Mouse (Mus musculus) intestine, embryonic 16.5 days (tissue): ENCODE results near the gene Serpine2. TPM values are rescaled to one million over a fixed set of nuclear protein-coding genes. Genes with fewer than 3 reads are reported as not detected.
A peak's percentile ranks its signal among the peaks of the same experiment; 100 is the strongest.

Source experiments
- ATAC-seq: fragments of 200-750 bp; cut with Nextera tagmentation; 2 replicates; pipeline ENCODE4 v1.8.0; 2017; ENCODE audit warnings: moderate TSS enrichment, moderate library complexity
- H3K27ac ChIP-seq: fragments of 300-500 bp; sonication (generic); 2 replicates; pipeline ENCODE4 v1.5.1; 2014; ENCODE audit warnings: mild to moderate bottlenecking, low read length
- H3K27me3 ChIP-seq: fragments of 300-500 bp; sonication (generic); replicated peaks from 2 replicates; pipeline ENCODE4 v1.6.1; 2014; ENCODE audit warnings: low read length, control low read depth, mixed read lengths; ENCODE audit not compliant: control insufficient read depth, insufficient read depth
- H3K36me3 ChIP-seq: fragments of 300-500 bp; sonication (generic); 2 replicates; pipeline ENCODE4 v1.6.1; 2014; ENCODE audit warnings: low read length, control low read depth; ENCODE audit not compliant: control insufficient read depth, insufficient read depth
- H3K4me1 ChIP-seq: fragments of 300-500 bp; sonication (generic); 2 replicates; pipeline ENCODE4 v1.6.1; 2014; ENCODE audit warnings: low read length, control low read depth, mixed read lengths; ENCODE audit not compliant: control insufficient read depth, insufficient read depth
- H3K4me2 ChIP-seq: fragments of 300-500 bp; sonication (generic); 2 replicates; pipeline ENCODE4 v1.6.1; 2014; ENCODE audit warnings: low read depth, low read length, control low read depth
- H3K4me3 ChIP-seq: fragments of 300-500 bp; sonication (generic); 2 replicates; pipeline ENCODE4 v1.5.1; 2014; ENCODE audit warnings: mild to moderate bottlenecking, low read length
- H3K9ac ChIP-seq: fragments of 300-500 bp; sonication (generic); 2 replicates; pipeline ENCODE4 v1.6.1; 2014; ENCODE audit warnings: low read depth, low read length
- H3K9me3 ChIP-seq: fragments of 300-500 bp; sonication (generic); 2 replicates; pipeline ENCODE4 v1.6.1; 2016; ENCODE audit warnings: low read length, control low read depth; ENCODE audit not compliant: control insufficient read depth
- WGBS: fragments of 180-500 bp; shearing (Covaris S2); extraction: QIAGEN DNeasy Blood & Tissue Kit; methylation state at CpG from one replicate; pipeline ENCODE4 v1.1.7; 2014; 5-methylcytosine and 5-hydroxymethylcytosine counted together
- polyA plus RNA-seq: library from polyadenylated mRNA; unstranded; fragments of >200 nt; fragmentation: Nextera tagmentation; extraction: Ambion mirVana; gene quantifications from 2 replicates; pipeline ENCODE4 v1.2.1, GENCODE M21; 2015

Serpine2 gene
- polyA plus RNA-seq, 1 experiment from 2014 or later: 78.1 TPM

DNA sequence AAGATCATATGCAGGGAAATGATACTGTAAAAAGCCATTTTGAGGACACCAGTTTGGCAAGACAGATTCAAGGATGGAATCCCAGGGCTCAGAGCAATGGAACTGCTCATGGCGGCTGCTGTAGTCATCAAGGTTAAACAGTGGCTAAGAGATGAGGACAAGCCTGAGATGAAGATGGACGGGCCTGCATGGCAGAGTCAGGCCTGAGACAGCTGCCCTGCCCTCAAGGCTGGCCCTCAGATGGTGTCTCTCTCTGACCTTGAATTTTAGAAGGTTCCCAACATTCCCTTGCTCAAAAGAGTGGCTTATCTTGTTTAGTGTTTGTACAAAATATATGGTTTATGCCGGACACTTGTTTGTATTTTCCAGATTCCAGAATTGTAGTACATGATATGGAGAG lies 107.5 kb downstream of the Serpine2 start:
- H3K9ac ChIP-seq: no peak overlapping the region
- 86% methylated on average over 3 of the region's 3 CpGs for whole genome bisulfite sequencing
- no peak overlapping the region for H3K27ac ChIP-seq
- H3K4me3 ChIP-seq: no peak overlapping the region
- no peaks in the 10 kb centered on the region for H3K27me3 ChIP-seq
- H3K9me3 ChIP-seq: no peaks in the 10 kb centered on the region
- peaks cover 8% of the 10 kb centered on the region for H3K4me1 ChIP-seq
- no peak for ATAC-seq
- H3K36me3 ChIP-seq: no peaks in the 10 kb centered on the region
- no peak overlapping the region for H3K4me2 ChIP-seq

DNA sequence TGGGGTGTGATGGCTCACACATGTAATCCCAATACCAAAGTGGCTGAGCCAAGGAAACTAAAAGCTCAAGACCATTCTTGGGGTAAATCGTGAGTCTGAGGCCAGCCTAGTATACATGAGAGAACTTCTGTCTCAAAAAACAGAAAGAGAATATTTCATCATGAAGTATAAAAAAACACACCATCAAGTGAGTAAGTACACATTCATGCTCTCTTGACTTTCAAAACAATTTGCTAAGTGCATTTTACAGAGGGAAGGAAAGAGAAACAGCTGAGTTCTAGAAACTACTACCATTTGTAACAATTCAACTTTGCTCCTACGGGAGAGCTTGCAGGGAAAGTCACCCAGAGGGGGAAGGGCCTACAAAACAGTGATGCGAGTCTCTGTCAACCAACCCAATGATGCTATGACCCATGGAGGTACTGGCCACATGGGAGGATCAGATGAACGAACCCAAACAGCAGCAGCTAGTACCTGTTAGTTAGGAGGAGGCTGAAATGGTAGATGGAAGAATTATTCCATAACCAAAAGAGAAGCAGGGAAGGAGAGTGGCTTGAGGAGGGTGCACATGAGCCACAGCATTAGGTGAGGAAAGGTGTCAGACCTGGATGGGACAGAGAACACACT lies 108.2 kb downstream of the Serpine2 start:
- WGBS: 81% methylated on average over 4 of the region's 4 CpGs
- Histone ChIP-seq H3K9ac (no peak overlapping the region), H3K4me3 (no peak overlapping the region), H3K9me3 (no peaks in the 10 kb centered on the region), H3K4me1 (peaks cover 8% of the 10 kb centered on the region), H3K27me3 (no peaks in the 10 kb centered on the region), H3K36me3 (no peaks in the 10 kb centered on the region), H3K4me2 (no peak overlapping the region), H3K27ac (no peak overlapping the region)
- ATAC-seq: no peak

GRCm38 (mm10) chr1:79752015-79752695 lies 108.8 kb downstream of the Serpine2 start:
- ATAC-seq: peak; percentile 28; the same call in 1 of the 2 replicates
- no peak overlapping the region for H3K9ac ChIP-seq
- H3K4me1 ChIP-seq: peaks cover 8% of the 10 kb centered on the region
- no peak overlapping the region for H3K4me3 ChIP-seq
- 68% methylated on average over 7 of the region's 7 CpGs for WGBS
- no peaks in the 10 kb centered on the region for H3K36me3 ChIP-seq
- H3K27me3 ChIP-seq: no peaks in the 10 kb centered on the region
- no peaks in the 10 kb centered on the region for H3K9me3 ChIP-seq
- H3K4me2 ChIP-seq: no peak overlapping the region
- no peak overlapping the region for H3K27ac ChIP-seq

- H3K27ac ChIP-seq: no peak overlapping the region
- ATAC-seq: no peak
- H3K4me1 ChIP-seq: peaks cover 8% of the 10 kb centered on the region
- no peak overlapping the region for H3K9ac ChIP-seq
- no peaks in the 10 kb centered on the region for H3K27me3 ChIP-seq
- H3K4me2 ChIP-seq: no peak overlapping the region
- WGBS: 82% methylated on average over 5 of the region's 5 CpGs
- no peaks in the 10 kb centered on the region for H3K9me3 ChIP-seq
- H3K4me3 ChIP-seq: no peak overlapping the region
- H3K36me3 ChIP-seq: no peaks in the 10 kb centered on the region
Observed at GRCm38 (mm10) chr1:79751186-79751585, 109.8 kb downstream of the Serpine2 start.

GRCm38 (mm10) chr1:79746056-79746455 lies 114.9 kb downstream of the Serpine2 start:
- 74% methylated on average over 4 of the region's 4 CpGs for WGBS
- peak; percentile 59; the same call in 1 of the 2 replicates for ATAC-seq
- H3K36me3 ChIP-seq: no peaks in the 10 kb centered on the region
- H3K9ac ChIP-seq: no peak overlapping the region
- H3K27ac ChIP-seq: no peak overlapping the region
- H3K27me3 ChIP-seq: no peaks in the 10 kb centered on the region
- no peaks in the 10 kb centered on the region; the same call in 1 of the 2 replicates for H3K4me1 ChIP-seq
- no peak overlapping the region for H3K4me2 ChIP-seq
- H3K9me3 ChIP-seq: no peaks in the 10 kb centered on the region
- H3K4me3 ChIP-seq: no peak overlapping the region

Other genes with a start within 250 kb of the Serpine2 start
- 0.35 and 0.62 TPM in 2 replicates for gene Ap1s3, start 189.2 kb downstream of the Serpine2 start, polyA plus RNA-seq
- 51.4 and 56.1 TPM in 2 replicates for gene Mrpl44, start 85.2 kb downstream of the Serpine2 start, polyA plus RNA-seq
- 34.9 and 39.3 TPM in 2 replicates for gene Wdfy1, start 85.0 kb downstream of the Serpine2 start, polyA plus RNA-seq